Mouse (Mus musculus): Measurements from ENCODE around the gene Artn.

Artn gene

GRCm38 (mm10) chr4:117918261-117918660 is 11.3 kb downstream of the Artn start:
- DNase-seq (ENCODE audit: low read depth), result no peak

DNA sequence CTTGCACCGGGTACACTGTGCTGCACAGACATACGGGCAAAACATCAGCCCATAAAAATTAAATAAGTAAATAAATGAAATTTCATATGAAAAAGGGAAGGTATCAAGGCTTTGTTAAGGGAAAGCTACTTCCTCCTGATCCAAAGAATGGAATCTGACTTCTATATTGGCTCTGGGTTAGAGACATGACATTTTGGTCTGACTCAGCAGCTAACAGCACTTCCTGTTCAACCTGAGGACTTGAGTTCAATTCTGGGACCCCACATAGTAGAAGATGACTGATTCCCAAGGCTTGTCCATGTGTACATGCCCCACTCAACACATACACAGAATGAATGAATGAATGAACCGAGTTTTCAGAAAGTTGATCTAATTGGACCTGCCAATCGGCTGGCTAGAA is 11.7 kb downstream of the Artn start:
- DNase-seq (ENCODE audit: low read depth), result no peak

GRCm38 (mm10) chr4:117917402-117917801 is 12.2 kb downstream of the Artn start:
- no peak for DNase-seq (ENCODE audit: low read depth)

- no peak for DNase-seq (ENCODE audit: low read depth)
Measured at GRCm38 (mm10) chr4:117916386-117916785, 13.2 kb downstream of the Artn start.

DNA sequence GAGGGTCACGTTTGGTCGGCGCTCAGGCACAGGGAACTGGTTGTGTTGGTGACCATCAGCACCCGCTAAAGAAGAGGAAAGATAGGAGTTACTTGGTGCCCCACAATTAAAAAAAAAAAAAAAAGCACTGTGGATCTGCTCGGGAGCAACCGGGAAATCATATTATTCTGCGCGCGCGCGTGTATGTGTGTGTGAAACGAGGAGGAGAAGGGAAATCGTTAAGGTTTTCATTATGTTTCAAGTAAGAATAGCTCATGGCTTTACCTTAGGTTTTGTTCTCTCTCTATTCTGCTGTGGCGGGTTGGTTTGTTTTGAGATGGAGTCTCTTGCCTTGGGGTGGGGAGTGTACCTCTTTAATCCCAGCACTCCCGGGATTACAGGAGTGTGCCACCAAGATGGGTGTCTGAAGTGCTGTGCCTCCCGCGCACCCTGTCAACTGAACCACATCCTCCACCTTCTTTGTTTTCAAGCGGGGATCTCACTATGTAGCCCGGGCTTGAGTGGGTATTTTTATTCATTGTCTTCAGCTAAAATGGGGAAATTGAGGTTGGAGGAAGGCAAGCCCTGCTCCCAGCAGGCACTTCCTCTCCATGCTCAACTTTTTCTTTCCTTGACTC is 14.0 kb downstream of the Artn start:
- DNase-seq (ENCODE audit: low read depth), result no peak

GRCm38 (mm10) chr4:117914591-117915442 is 14.7 kb downstream of the Artn start, which contains the start of gene Ipo13:
Gene Ipo13 (minus strand): TSS chr4:117914999.
- peak; percentile 90 for DNase-seq (ENCODE audit: low read depth)

GRCm38 (mm10) chr4:117914031-117914430 is 15.5 kb downstream of the Artn start:
- no peak for DNase-seq (ENCODE audit: low read depth)

DNA sequence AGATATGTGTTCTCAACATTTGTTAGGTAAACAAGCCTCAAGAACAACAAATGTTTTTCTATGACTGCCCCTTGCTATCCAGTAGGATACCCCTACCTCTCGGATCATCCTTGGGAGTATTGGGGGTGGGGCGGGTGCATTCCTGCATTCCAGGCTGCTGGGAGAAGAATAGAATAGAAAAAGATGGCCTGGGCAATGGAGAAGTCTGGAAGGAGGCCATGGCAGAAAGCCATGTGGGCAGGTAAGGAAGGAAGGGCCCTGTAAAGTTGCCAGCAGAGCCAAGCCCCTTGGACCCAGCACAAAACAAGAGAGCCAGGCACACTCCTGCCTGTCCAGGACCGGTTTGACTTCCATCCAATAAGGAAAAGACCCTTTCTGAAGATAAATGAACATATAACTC is 16.1 kb downstream of the Artn start:
- no peak for DNase-seq (ENCODE audit: low read depth)

DNA sequence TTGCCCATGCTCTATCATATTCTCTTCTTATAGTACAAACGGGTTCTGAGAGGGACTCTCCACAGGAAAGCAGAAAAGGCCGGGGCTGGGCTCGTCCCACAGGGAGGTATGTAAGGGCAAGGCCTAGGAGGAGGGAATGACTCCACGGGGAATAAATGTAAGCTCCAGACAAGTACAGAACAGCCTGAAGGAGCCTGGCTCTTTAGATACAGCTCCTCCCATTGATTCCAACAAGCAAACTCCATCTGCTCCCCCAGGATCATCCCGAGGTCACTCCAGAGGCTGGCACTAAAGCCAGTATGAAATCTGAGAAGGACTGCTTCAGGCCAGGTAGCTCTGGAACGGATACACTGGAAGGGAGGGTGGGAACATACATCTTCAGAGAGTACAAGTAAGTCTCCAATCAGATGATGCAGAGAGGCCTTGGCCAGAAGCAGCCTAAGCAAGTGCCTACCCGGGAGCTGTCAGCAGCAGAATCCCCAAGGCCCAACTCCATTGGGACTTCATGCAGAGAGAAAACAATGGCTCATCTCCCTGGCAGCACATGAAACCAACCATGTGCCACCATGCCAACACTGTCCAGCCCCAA is 16.8 kb downstream of the Artn start:
- DNase-seq (ENCODE audit: low read depth), result no peak

GRCm38 (mm10) chr4:117912131-117912561 is 17.4 kb downstream of the Artn start:
- DNase-seq (ENCODE audit: low read depth), result no peak

DNA sequence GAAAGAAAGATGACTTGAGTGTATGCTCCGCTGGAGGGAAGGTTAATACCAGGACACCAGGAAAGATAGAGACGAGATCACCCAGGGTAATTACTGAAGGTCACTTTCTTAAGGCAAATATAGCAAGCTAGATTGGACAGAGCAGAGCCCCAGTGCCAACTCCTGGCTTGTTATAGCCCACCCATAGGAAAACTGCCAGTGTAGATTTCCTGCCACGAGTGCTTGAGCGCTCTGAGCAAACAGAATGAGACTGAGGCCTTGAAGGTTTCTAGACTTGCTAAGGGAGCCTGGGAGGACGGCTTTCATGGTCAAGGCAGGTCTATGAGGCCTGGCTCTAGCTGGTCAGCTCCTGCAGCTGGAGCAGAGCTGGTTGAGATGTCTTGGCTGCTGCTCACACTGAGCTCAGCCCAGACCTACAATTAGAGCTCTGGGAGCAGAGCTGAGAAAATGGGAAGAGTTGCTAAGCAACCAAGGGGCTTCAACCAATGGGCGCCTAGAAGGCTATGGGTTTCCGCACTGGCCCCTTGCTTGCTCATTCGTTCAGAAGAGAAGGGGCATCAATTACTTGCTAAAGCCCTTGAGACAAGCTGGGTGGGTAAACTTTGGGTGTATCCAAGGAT is 20.6 kb downstream of the Artn start:
- no peak for DNase-seq (ENCODE audit: low read depth)

DNA sequence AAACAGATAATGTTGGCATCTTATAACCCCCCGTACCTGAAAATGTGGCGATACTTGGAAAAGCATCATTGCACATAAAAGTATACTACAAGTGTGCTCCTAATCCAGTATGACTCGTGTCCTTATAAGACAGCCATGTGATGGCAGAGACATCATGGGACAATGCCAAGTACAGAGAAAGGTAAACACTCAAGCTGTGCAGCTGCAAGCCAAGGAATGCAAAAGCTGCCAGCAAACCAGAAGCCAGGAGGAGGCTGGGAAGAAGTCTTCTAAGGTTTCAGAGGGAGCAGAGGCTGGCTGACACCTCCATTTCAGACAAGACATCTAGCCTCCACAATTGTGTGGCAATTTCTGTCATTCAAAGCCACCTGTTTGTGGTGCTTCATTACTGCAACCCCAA is 23.4 kb downstream of the Artn start:
- DNase-seq (ENCODE audit: low read depth), result no peak

- no peak for DNase-seq (ENCODE audit: low read depth)
Measured at GRCm38 (mm10) chr4:117904761-117905160, 24.8 kb downstream of the Artn start.

- DNase-seq (ENCODE audit: low read depth), result no peak
Measured at GRCm38 (mm10) chr4:117904094-117904493, 25.5 kb downstream of the Artn start.

DNA sequence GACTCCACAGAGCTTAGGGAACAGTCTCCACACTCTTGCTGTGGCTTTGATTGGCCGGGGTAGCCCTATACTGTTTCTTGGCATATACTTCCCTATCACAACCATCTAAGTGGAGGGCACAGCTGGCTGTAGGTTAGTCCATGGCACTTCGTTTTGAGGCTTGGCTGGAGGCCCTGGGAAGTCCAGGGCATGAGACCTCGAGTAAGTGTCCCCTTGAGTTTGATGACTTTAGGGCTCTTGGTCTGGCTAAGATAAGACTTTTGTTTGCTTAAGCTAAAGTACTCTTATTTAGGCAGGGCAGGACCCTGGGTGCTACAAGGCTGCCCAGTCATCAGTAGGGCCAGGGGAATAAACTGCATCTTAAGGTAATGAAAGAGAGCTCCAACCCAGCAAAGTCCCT is 31.5 kb downstream of the Artn start:
- no peak for DNase-seq (ENCODE audit: low read depth)

DNA sequence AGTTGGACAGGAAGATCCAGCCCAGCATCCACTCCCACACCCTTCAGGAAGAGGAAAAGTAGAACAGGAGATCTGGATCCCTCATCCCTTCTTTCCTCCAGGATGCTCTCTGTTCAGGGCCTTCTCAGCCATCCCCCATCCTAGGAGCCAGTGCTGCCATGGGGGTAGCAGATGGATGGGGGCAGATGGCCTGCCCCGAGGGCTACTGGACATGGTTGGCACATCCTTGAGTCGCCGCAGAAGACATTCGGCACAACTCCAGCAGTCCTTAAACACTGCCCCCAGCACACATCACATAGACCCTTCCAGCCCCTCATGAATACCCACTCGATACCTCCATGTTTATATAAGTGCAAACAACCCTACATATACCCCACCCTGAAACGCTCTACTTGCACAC is 33.5 kb downstream of the Artn start:
- no peak for DNase-seq (ENCODE audit: low read depth)

- no peak for DNase-seq (ENCODE audit: low read depth)
Measured at GRCm38 (mm10) chr4:117895339-117895738, 34.2 kb downstream of the Artn start.

- no peak for DNase-seq (ENCODE audit: low read depth)
Measured at GRCm38 (mm10) chr4:117894601-117895000, 35.0 kb downstream of the Artn start.

- peak; percentile 61 for DNase-seq (ENCODE audit: low read depth)
Measured at GRCm38 (mm10) chr4:117893376-117893775, 36.2 kb downstream of the Artn start.

GRCm38 (mm10) chr4:117891738-117892161 is 37.8 kb downstream of the Artn start, which contains the start of gene Dph2:
Gene Dph2 (minus strand): TSS chr4:117892032.
- peak; percentile 78 for DNase-seq (ENCODE audit: low read depth)

- DNase-seq (ENCODE audit: low read depth), result no peak
Measured at GRCm38 (mm10) chr4:117890750-117891149, 38.8 kb downstream of the Artn start.

DNA sequence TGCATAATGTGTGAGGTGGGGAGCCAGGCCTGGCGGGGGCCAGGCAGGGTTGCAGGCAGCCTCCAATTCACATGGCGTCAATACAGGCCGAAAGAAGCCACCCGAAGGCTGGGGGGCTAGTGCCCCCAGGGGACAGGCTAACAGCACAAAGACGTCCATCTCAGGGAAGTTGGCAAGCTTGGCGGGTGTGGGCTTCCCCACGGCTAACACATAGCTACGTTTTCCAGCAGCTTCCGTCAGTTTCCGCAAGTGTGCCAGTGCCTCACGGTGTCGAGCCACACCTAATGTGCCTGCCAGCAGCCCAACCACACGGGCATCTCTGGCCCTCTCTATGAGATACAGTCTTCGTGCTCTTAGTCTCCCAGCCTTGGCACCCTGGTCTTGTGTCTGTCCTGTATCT is 39.5 kb downstream of the Artn start:
- no peak for DNase-seq (ENCODE audit: low read depth)

DNA sequence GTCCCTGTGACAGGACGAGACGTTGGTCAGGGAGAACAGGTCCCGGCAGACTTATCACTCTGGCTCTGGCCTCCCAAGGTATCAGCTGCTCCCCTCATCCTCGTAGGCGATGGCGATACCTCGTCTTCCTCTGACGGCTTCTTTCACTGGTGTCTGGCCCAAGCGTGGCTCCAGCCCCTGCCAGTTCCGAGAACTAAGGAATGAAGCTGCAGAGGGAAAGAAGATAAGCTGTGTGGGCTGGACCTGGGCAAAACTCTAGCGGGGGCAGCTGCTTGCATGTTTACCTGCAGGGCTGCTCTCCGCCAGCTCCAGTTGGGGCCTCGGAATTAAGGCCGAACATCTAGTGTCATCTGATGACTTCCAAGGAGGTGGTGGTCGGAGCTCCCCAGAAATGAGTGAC is 40.1 kb downstream of the Artn start:
- DNase-seq (ENCODE audit: low read depth), result no peak
